In the genomic region with DNA sequence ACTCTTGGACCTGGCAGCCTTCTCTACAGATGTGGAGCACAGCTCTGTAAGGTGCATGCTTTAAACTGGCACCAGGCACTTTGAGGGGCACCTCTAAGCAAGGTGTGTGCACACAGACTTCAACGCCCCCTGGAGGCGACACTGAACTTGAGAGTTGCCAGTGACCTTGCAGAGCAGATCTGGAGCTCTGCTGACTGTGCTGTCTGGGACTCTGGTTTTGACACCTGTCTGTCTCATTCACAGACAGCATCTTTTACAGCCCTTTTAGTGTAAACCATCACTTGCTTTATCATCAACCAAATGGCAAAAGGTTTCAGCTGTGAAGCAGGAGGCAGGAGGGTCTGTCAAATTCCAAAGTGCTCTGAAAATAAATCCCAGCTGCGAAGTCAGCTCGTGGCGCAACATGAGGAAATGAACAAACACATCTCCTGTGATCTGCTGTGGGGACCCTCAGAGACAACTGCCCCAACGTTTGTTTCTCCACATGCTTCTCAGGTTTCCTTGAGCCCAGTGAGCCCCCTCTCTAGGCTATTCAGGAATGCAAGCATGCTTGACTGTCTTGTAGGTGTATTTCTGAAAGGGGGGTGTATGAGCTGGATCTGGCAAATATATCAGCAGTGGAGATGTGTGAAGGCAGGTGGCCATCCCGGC, we compare ENCODE assay signal across 9 mouse cellular contexts.
DNase-seq lines count a peak whose midpoint lies in the region; ATAC-seq lines count a peak whose summit lies in the region.
"Had no signal": no experiment of that assay in that cellular context is flagged by ENCODE, and none has a peak within 500 bp of the region (broad histone marks: within the 10 kb centered on the region; RNA-seq: fewer than 3 reads in every experiment).

No protein-coding gene starts in this region.

- no peaks in the 10 kb centered on the region for H3K4me1 ChIP-seq in limb, embryonic 11.5 days (ENCODE audit: control insufficient read depth, insufficient read depth, low read length)
- H3K4me1 ChIP-seq in limb, embryonic 10.5 days = peaks cover 8% of the 10 kb centered on the region; the same call in 1 of the 2 replicates
- no peaks in the 10 kb centered on the region for H3K4me1 ChIP-seq in embryonic facial prominence, embryonic 11.5 days (ENCODE audit: control insufficient read depth, insufficient read depth, low read length)
- no peaks in the 10 kb centered on the region for H3K4me1 ChIP-seq in midbrain, embryonic 13.5 days (replicated peaks)

- 58% methylated on average over 7 of the region's 7 CpGs for WGBS in limb, embryonic 11.5 days
- 65% methylated on average over 7 of the region's 7 CpGs for WGBS in limb, embryonic 10.5 days
- WGBS in embryonic facial prominence, embryonic 11.5 days = 43% methylated on average over 7 of the region's 7 CpGs
- WGBS in midbrain, embryonic 13.5 days = 73% methylated on average over 7 of the region's 7 CpGs

- no peaks in the 10 kb centered on the region for H3K27me3 ChIP-seq in limb, embryonic 11.5 days (ENCODE audit: control insufficient read depth, insufficient read depth, low read length)
- H3K27me3 ChIP-seq in limb, embryonic 10.5 days (ENCODE audit: low read depth, poor library complexity, severe bottlenecking) = no peaks in the 10 kb centered on the region
- H3K27me3 ChIP-seq in embryonic facial prominence, embryonic 11.5 days (ENCODE audit: control insufficient read depth, insufficient read depth, low read length) = no peaks in the 10 kb centered on the region
- no peaks in the 10 kb centered on the region for H3K27me3 ChIP-seq in midbrain, embryonic 13.5 days

- H3K9ac ChIP-seq in limb, embryonic 11.5 days (ENCODE audit: low read length) = no peak overlapping the region
- H3K9ac ChIP-seq in embryonic facial prominence, embryonic 11.5 days (replicated peaks; ENCODE audit: low read length) = no peak overlapping the region
- no peak overlapping the region for H3K9ac ChIP-seq in midbrain, embryonic 13.5 days (replicated peaks)

- H3K27ac ChIP-seq in limb, embryonic 11.5 days (replicated peaks; ENCODE audit: low read depth, low read length) = no peak overlapping the region
- H3K27ac ChIP-seq in limb, embryonic 10.5 days = no peak overlapping the region
- H3K27ac ChIP-seq in embryonic facial prominence, embryonic 11.5 days (replicated peaks; ENCODE audit: low read depth, low read length) = no peak overlapping the region
- H3K27ac ChIP-seq in midbrain, embryonic 13.5 days = no peak overlapping the region

- no peaks in the 10 kb centered on the region for H3K9me3 ChIP-seq in limb, embryonic 11.5 days (ENCODE audit: control insufficient read depth, low read length)
- H3K9me3 ChIP-seq in limb, embryonic 10.5 days (replicated peaks) = no peaks in the 10 kb centered on the region
- H3K9me3 ChIP-seq in embryonic facial prominence, embryonic 11.5 days (replicated peaks; ENCODE audit: control insufficient read depth, low read length) = no peaks in the 10 kb centered on the region
- H3K9me3 ChIP-seq in midbrain, embryonic 13.5 days = no peaks in the 10 kb centered on the region

- H3K4me2 ChIP-seq in limb, embryonic 11.5 days (ENCODE audit: low read depth, severe bottlenecking) = no peak overlapping the region
- no peak overlapping the region for H3K4me2 ChIP-seq in embryonic facial prominence, embryonic 11.5 days (ENCODE audit: low read depth, low read length)
- no peak overlapping the region for H3K4me2 ChIP-seq in midbrain, embryonic 13.5 days (replicated peaks)

- no peak for ATAC-seq in limb, embryonic 11.5 days (ENCODE audit: insufficient number of reproducible peaks, low FRiP score, low TSS enrichment, low read depth)
- ATAC-seq in embryonic facial prominence, embryonic 11.5 days (replicated peaks; ENCODE audit: insufficient number of reproducible peaks, low FRiP score, low TSS enrichment, low read depth) = no peak
- no peak for ATAC-seq in midbrain, embryonic 13.5 days

- no peak overlapping the region for H3K4me3 ChIP-seq in limb, embryonic 11.5 days (ENCODE audit: low read depth, low read length)
- no peak overlapping the region for H3K4me3 ChIP-seq in limb, embryonic 10.5 days
- no peak overlapping the region for H3K4me3 ChIP-seq in embryonic facial prominence, embryonic 11.5 days (ENCODE audit: low read depth, low read length)
- H3K4me3 ChIP-seq in midbrain, embryonic 13.5 days (replicated peaks) = no peak overlapping the region

- no peaks in the 10 kb centered on the region for H3K36me3 ChIP-seq in limb, embryonic 11.5 days (ENCODE audit: control insufficient read depth, insufficient read depth, low read length)
- H3K36me3 ChIP-seq in limb, embryonic 10.5 days = peaks cover 7% of the 10 kb centered on the region
- no peaks in the 10 kb centered on the region for H3K36me3 ChIP-seq in embryonic facial prominence, embryonic 11.5 days (replicated peaks; ENCODE audit: control insufficient read depth, insufficient read depth, low read depth, low read length)
- H3K36me3 ChIP-seq in midbrain, embryonic 13.5 days = peaks cover 45% of the 10 kb centered on the region

- peak; percentile 40 for DNase-seq in adrenal gland, postnatal 10 days
- no peak for DNase-seq in adrenal gland, postnatal 4 days (ENCODE audit: low spot score in 2 of 2)
- peak; percentile 45 for DNase-seq in limb, embryonic 11.5 days (ENCODE audit: low spot score)
- DNase-seq in limb, embryonic 10.5 days (ENCODE audit: low spot score) = no peak
- DNase-seq in embryonic facial prominence, embryonic 11.5 days (ENCODE audit: low spot score) = peak; percentile 42
- DNase-seq in naive thymus-derived CD4-positive, alpha-beta T cell, adult 2 months (ENCODE audit: low read depth) = peak; percentile 2
- no peak for DNase-seq in left cerebral cortex, adult 11 months (ENCODE audit: low spot score)
- DNase-seq: cerebellum, adult 9-11 months had no signal

Comparison
In these comparisons a context has a peak if more than half of its experiments do, and no peak if none do; other contexts are left out.
1. DNase-seq: peak in adrenal gland, postnatal 10 days (single experiment), limb, embryonic 11.5 days (single experiment), embryonic facial prominence, embryonic 11.5 days (single experiment) and naive thymus-derived CD4-positive, alpha-beta T cell, adult 2 months (single experiment); none in adrenal gland, postnatal 4 days (0 of 2), limb, embryonic 10.5 days (single experiment) and left cerebral cortex, adult 11 months (single experiment).